Mouse (Mus musculus) G1E (cell line): Measurements from ENCODE around the gene Elovl2.

Experiments
- CTCF ChIP-seq: IDR thresholded peaks from 2 replicates; pipeline ENCODE4 v1.5.1; 2012; ENCODE audit warnings: low read depth, low read length, inconsistent platforms, mixed read lengths
- GATA1 ChIP-seq: IDR thresholded peaks from 2 replicates; pipeline ENCODE4 v1.6.1; 2012; ENCODE audit warnings: borderline replicate concordance, low read length, inconsistent platforms, mixed read lengths

DNA sequence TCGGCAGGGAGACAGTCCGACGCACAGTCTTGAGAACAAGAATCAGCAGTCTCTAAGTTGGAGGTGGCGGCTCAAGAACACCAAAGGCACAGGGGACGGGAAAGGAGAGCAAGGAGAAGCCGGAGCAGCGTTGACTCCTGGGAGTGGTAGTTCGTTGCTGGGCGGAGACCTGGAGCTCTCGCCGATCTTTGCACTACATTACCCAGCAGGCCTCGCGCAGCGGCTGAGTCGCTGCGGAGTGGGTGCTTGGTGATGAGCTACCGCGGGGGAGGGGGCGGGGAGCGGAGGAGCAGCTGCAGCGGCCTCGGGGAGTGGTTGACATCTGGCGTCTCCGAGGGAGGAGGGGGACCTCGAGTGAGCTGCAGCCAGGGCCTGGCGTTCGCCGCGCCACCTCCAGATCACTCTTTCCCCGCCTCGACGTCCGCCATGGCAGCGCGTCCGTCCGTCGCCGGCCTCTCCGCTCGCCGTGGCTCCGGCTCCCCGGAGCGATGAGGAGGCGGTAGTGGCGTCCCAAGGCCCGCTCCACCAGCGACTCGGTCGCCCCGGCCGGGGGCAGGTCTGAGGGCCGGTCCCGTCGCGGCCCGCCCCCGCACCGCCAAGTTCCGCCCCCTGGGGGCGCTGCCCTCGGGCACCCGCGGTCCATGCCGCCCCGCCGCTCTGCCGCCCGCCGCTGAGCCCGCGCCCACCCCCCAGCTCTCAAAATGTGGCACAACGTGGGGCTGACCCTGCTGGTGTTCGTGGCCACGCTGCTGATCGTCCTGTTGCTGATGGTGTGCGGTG is 29.5 kb upstream of the Elovl2 start, which contains the start of gene Smim13:
- TF ChIP-seq GATA1 (no peak), CTCF (no peak)
